Mouse (Mus musculus): ENCODE data around the gene Fam229b.
A peak's percentile ranks its signal among the peaks of the same experiment; 100 is the strongest.

The Fam229b gene

DNA sequence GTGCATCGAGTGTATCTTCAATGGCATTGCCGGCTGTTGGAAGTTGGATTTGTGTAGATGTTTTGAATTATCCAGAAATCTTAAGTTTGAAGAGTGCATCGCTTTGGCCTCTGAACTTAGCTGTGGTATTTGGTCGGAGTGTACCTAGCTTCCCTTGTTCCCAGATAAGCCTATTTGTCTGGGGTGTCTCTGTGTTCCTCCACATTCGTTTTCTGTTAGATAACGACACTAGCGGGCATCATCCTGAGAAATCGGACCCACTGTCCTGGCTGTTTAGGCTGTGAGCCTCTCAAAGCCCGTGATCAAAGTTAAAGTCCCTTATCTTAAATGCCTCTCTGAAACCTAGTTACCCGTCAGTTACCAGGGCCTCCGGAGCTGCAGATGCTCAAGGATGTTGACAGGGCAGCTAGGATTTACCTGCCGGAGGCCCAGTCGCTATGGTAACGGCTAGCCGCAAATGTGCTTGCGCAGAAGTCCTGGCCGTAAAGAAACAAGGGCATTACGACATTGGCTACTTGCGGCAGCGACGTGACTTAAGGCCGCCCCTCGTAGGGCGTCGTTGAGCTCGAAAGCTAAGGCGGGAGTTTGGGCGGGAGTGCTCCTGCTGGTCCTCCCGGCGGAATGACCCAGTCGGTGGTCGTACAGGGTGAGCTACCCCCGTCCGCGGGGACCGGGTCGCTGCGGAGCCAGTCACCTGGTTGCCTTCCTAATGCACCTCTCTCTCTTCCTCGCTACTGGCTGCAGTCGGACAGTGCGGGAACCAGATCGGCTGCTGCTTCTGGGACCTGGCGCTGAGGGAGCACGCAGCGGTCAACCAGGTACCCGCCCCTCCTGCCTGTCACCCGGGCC is at the start of gene Fam229b, which contains the start of gene Tube1:
Gene Fam229b, minus strand, starts transcription at position 453 of the 849 bp plus-strand sequence.
Gene Tube1, plus strand, starts transcription at position 515 of the 849 bp plus-strand sequence.
- DNase-seq (ENCODE audit: low read depth, low spot score), result peak; percentile 95

DNA sequence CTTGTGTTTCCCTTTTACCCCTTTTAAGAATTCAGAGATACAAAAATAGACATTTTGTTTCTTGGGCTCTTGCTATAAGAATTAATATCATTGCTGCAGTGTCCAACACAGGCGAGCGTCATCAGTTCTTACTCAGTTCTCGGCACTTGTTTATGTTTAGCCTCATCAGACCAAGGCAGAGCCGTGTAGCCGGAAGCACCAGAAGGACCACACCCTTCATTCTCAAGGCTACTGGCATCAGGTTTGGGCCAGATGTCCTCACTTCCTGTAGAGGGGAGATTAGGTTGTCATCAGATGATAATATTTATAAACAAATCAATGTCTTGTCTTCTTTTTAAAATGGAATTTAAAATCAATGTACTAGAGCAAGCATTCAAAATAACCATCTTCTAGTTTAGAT is 43.3 kb upstream of the Fam229b start:
- DNase-seq (ENCODE audit: low read depth, low spot score), result no peak

DNA sequence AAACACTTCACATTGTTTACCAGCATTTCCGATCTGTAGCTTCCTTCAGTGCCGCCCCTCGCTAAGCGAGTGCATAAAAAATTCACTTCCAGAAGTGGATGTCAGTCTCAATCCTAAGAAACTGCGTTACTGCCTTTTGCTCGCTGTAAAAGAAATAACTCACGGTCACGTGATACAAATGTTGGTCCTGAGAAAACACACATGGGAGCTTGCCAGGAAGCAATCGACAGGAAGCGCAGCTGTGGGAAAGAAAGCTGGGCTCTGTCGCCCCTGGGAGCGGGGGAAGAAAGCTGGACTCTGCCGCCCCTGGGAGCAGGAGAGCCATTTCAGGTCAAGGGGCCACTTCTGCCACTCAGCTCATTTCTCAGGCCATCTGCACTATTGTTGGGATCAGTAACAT is 39.4 kb upstream of the Fam229b start:
- no peak for DNase-seq (ENCODE audit: low read depth, low spot score)

GRCm38 (mm10) chr10:39172540-39172931 is 38.8 kb upstream of the Fam229b start:
- DNase-seq (ENCODE audit: low read depth, low spot score), result no peak

DNA sequence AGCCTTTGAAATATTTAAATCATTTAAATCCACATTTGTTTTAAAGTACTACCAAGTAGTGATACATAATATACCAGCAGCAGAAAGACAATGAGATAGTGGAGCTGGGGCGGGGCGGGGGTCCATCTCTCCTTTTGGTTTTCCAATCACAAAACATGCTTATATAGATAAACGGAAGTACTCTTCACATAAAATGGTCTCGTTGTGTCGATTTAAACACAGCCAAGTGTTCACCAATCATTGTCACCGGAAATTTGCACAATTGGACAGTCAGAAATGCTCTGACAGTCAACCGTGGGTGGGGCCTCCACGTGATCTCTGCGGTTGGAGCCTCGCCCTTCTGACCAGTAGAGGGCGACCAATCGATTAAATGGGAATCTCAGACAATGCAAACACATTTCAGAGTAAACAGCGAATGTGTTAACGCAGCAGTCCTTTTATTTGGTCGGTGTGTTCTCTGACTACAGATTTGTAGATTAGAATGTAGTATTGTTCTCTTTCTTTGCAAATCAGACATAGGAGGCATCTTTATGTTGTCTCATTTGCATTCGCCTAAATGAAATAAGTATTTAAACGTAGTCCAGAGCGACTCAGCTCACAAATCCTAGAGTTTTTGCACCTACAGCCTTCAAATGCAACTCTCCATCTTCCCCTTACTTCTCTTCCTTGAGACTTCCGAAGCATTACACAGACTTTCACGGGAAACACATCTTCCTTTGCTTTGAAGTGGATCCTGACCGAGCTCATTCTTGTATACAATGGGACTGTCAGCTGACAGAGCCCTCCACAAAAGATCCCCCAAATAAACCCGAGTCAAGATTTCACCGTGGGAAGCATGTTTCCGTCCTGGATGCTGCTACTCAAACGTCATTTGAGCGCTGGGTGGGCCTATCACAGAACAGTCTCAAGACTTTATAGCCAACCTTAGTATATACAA is 38.2 kb upstream of the Fam229b start:
- peak; percentile 95 for DNase-seq (ENCODE audit: low read depth, low spot score)

- DNase-seq (ENCODE audit: low read depth, low spot score), result peak; percentile 95
Observed at GRCm38 (mm10) chr10:39171134-39171533, 37.4 kb upstream of the Fam229b start.

DNA sequence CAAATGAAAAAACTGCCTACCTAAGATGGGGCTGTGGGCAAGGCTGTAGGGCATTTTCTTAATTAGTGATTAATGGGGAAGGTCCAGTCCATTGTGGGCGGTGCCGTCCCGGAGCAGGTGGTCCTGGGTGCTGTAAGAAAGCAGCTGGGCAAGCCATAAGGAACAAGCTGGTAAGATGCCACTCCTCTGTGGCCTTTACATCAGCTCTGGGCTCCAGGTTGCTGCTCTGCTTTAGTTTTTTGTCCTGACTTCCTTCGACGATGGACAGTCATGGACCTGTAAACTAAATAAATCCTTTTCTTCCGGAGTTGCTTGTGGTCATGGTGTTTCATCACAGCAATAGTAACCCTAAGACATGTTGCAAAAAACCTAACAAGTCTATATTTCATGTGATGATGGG is 37.0 kb upstream of the Fam229b start:
- DNase-seq (ENCODE audit: low read depth, low spot score), result no peak

DNA sequence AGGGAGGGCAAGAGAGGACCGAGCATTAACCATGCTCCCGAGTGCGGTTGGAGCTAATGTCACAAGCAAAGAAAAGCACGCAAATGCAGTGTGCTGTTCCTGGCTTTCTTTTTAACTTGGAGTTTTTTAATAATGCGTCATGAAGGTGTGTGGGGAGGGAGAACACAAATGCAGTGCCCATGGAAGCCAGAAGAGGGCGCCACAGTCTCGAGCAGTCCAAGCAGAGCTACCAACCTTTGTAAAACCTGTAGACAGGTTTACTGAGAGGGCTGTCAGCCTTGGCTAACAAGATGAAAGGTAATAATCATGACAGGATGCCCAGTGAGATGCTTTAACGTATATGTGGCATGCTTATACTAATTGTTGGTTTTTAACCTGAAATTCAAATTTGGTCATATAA is 36.5 kb upstream of the Fam229b start:
- DNase-seq (ENCODE audit: low read depth, low spot score), result peak; percentile 84

- DNase-seq (ENCODE audit: low read depth, low spot score), result no peak
Observed at GRCm38 (mm10) chr10:39169642-39170041, 35.9 kb upstream of the Fam229b start.

GRCm38 (mm10) chr10:39167611-39168010 is 33.9 kb upstream of the Fam229b start:
- DNase-seq (ENCODE audit: low read depth, low spot score), result no peak

- no peak for DNase-seq (ENCODE audit: low read depth, low spot score)
Observed at GRCm38 (mm10) chr10:39165632-39166115, 32.0 kb upstream of the Fam229b start.

DNA sequence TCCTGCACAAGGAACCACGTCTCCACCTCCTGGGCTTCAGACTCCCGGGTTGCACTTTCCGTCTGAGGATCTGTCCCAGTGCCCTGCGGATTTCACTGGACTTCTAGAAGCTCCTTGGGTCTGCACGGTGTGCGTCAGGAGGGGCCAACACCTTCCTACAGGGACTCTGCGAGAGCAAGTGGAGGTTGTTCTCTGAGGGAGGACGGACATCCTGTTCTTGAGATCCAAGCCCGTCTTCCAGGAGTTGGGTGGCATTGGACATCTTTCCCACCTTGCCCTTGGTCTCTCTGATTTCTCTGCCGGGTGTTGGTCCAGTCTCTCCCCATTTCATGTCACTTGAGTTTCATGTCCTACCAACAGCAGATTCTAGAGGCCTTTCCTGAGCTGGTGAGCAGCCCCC is 30.0 kb upstream of the Fam229b start, which contains the start of gene Ccn6:
Gene Ccn6, minus strand, starts transcription at position 101 of the 400 bp plus-strand sequence.
- no peak for DNase-seq (ENCODE audit: low read depth, low spot score)

DNA sequence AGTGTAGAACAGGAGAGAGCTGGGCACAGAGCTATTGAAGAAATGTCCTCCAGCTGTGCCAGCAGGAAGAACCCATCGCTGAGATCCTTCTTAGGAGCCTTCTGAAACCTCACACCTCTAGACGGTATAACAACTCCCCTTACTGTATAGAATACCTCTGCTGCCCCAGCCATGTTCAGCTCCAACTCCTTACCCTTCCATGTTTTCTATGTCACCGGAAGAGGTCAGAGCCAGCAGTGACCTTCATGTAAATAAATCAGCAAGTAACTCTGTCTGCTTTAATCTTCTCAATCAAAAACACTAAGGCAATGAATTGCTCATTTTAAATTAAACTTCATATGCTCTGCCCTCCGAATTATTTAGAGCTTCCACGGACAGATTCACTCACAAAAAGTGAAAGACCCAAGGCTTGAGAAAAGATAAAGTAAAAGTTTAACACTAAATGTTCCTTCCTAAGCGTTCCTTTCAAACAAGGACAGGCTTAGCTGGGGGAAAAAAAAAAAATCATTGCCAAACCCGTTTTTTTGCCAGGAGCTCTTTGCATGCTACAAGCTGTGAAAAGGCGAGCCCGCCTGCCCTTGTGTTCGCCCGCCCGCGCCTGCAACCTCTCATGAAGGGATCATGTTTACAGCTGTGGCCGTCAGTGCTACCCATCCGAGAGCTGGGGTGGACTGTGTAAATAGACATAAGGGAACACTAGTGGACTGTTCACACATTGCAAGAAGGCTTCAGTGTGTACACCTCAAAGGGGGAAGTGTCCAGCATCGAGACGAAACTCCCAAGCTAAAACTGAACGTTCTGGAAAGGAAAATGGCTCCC is 29.2 kb upstream of the Fam229b start:
- no peak for DNase-seq (ENCODE audit: low read depth, low spot score)

DNA sequence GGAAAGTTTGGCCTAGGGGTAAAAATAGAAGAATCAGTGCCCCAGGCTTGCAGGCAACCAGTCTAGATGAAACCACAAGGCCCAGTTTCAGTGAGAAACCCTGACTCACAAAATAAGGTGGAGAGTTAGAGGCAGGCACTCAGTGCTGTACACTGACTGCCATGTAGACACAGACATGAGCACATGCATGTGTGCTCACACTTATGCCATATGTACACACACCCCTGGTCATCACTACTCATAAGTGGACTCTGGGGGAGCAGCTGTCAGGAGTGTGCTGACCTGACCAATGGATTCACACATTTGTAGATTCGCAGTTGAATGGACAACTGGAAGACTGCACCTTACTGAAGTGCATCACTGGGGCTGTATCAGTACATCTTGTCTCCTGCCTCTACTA is 27.7 kb upstream of the Fam229b start:
- no peak for DNase-seq (ENCODE audit: low read depth, low spot score)

- DNase-seq (ENCODE audit: low read depth, low spot score), result no peak
Observed at GRCm38 (mm10) chr10:39158306-39158705, 24.6 kb upstream of the Fam229b start.

DNA sequence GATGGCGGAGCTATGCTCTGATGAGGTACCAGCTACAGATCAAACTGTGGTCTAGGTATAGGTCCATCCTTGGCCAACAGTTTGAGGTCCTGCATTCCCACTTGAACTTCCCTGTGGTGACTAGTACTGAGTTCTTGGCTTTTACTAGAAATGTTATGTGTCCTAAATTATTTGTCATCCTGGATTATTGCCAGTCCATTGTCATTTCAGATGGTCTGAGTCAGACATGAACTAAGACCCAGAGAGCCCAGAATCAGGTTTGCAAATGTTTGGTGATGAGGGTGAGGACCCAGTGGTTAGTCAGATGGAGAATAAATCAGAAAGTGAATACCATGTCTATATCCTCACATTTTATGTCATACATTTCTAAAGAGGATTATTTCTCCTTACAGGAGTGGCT is 23.6 kb upstream of the Fam229b start:
- DNase-seq (ENCODE audit: low read depth, low spot score), result no peak

DNA sequence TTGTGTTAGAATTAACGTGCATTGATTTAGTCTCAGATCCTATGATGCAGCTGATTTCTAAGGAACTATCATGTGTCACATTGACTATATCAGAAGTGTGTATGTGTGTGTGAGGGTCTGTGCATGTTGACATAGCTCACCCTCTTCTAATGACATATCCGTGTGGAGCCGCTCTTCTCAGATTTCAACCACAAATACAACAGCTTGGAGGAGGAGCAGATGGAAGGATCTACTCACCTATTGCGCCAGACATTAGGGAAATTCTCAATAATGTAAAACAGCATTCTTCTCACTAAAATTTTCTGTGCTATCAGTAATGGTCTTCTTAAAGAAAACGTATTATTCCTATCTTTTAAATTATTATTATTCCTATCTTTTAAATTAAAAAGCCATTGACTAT is 23.0 kb upstream of the Fam229b start:
- DNase-seq (ENCODE audit: low read depth, low spot score), result no peak

DNA sequence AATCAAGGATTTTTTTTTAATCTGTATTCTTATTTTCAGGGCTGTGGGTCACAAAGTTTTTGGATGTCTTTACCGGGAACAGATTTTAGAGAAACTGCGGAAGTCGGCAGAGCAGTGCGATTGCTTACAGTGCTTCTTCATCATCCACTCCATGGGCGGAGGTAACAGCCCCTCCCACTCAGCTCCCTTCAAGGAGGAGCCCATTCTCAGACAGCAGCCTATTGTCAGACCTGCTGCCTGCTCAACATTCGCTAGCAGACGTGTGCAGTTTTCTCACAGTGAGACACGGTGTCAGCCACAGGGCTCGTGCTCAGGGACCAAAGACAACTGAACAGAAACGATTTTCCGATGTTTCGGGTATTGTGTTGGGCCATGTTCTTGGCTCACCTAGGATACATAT is 8.5 kb upstream of the Fam229b start:
- DNase-seq (ENCODE audit: low read depth, low spot score), result no peak

- no peak for DNase-seq (ENCODE audit: low read depth, low spot score)
Observed at GRCm38 (mm10) chr10:39141401-39141800, 7.7 kb upstream of the Fam229b start.

- no peak for DNase-seq (ENCODE audit: low read depth, low spot score)
Observed at GRCm38 (mm10) chr10:39140843-39141242, 7.1 kb upstream of the Fam229b start.

DNA sequence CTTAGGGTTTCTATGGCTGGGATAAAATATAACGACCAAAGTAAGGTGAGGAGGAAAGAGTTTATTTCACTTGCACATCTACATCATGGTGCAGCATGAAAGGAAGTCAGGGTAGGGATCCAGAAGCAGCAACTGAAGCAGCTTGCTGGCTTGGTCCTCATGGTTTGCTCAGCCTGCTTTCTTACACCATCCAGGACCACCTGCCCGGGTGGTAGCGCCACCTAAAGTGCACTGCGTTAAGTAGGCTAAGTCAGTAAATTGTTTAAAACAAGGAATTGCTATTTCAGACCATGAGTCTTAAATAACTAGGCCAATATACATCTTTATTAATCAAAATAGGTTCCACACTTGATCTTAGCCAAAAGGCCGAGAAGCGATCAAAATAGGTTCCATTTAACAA is 5.0 kb upstream of the Fam229b start:
- DNase-seq (ENCODE audit: low read depth, low spot score), result no peak

All from CD4-positive helper T cell, adult 2 months (primary cell).